Mouse (Mus musculus) ovary, postnatal 10 days (tissue): ENCODE measurements around the gene Vps33b.

Source experiments
- DNase-seq: peaks from one replicate; pipeline ENCODE4 v3.0.0; 2022; ENCODE audit warnings: low spot score

Vps33b gene

GRCm38 (mm10) chr7:80268897-80269750, at the start of gene Vps33b:
Vps33b (plus strand) TSS chr7:80269649.
- DNase-seq, result peak; percentile 92

GRCm38 (mm10) chr7:80220237-80220797, 49.1 kb upstream of the Vps33b start:
- no peak for DNase-seq

GRCm38 (mm10) chr7:80221179-80221750, 48.2 kb upstream of the Vps33b start:
- DNase-seq, result no peak

- no peak for DNase-seq
These were observed 42.4 kb upstream of the Vps33b start for GRCm38 (mm10) chr7:80227065-80227464.

GRCm38 (mm10) chr7:80230196-80230595, 39.3 kb upstream of the Vps33b start:
- no peak for DNase-seq

GRCm38 (mm10) chr7:80231971-80232488, 37.4 kb upstream of the Vps33b start:
- no peak for DNase-seq

GRCm38 (mm10) chr7:80232489-80233029, 36.9 kb upstream of the Vps33b start, which contains the start of the genes Cib1 and Gdpgp1:
Cib1 (minus strand) TSS chr7:80232813.
Gdpgp1 (plus strand) TSS chr7:80232865.
- DNase-seq, result peak; percentile 88

- DNase-seq, result no peak
These were observed 35.6 kb upstream of the Vps33b start for GRCm38 (mm10) chr7:80233799-80234198.

- no peak for DNase-seq
These were observed 30.9 kb upstream of the Vps33b start for GRCm38 (mm10) chr7:80238542-80238941.

GRCm38 (mm10) chr7:80241661-80242060, 27.8 kb upstream of the Vps33b start:
- DNase-seq, result no peak

- no peak for DNase-seq
These were observed 24.6 kb upstream of the Vps33b start for GRCm38 (mm10) chr7:80244851-80245250.

- DNase-seq, result peak; percentile 78
These were observed 23.2 kb upstream of the Vps33b start, which contains the start of gene Ttll13 for GRCm38 (mm10) chr7:80246148-80246721. Ttll13 (plus strand) TSS chr7:80246376.

- no peak for DNase-seq
These were observed 22.6 kb upstream of the Vps33b start for GRCm38 (mm10) chr7:80246859-80247258.

GRCm38 (mm10) chr7:80252437-80252836, 17.0 kb upstream of the Vps33b start:
- DNase-seq, result no peak

GRCm38 (mm10) chr7:80252886-80253285, 16.6 kb upstream of the Vps33b start:
- DNase-seq, result no peak

- DNase-seq, result no peak
These were observed 13.5 kb upstream of the Vps33b start for GRCm38 (mm10) chr7:80255981-80256380.

GRCm38 (mm10) chr7:80257706-80258105, 11.7 kb upstream of the Vps33b start:
- DNase-seq, result no peak

GRCm38 (mm10) chr7:80260625-80261371, 8.7 kb upstream of the Vps33b start, which contains the start of gene Ngrn:
Ngrn (plus strand) TSS chr7:80261215.
- DNase-seq, result peak; percentile 49

GRCm38 (mm10) chr7:80261372-80261990, 8.0 kb upstream of the Vps33b start:
- no peak for DNase-seq

GRCm38 (mm10) chr7:80264606-80265005, 4.8 kb upstream of the Vps33b start:
- no peak for DNase-seq

- DNase-seq, result no peak
These were observed 1.7 kb upstream of the Vps33b start for GRCm38 (mm10) chr7:80267764-80268163.
